Mouse (Mus musculus): ENCODE data around the gene Guca2a.

Guca2a gene

DNA sequence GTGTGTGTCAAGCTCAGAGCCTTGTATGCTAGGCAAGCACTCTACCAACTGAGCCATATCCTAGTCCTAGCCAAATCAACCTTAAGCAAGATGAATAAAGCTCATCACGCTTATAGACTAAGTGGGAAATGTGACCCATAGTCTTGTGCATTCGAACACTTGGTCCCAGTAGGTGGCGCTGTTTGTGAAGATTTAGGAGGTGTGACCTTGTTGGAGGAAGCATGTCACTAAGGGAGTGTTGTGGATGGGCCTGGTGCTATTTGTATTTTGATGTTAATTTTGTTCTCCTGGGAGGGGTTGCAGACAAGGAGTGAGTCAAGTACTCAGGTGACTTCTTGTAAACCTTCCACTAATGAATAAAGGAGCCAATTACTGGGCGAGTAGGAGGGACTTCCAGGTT lies 5.2 kb downstream of the Guca2a start:
- no peak for DNase-seq (ENCODE audit: low spot score)

- no peak for DNase-seq (ENCODE audit: low spot score)
Observed at GRCm38 (mm10) chr4:119657011-119657410, 19.5 kb downstream of the Guca2a start.

GRCm38 (mm10) chr4:119658246-119658645 lies 20.7 kb downstream of the Guca2a start:
- no peak for DNase-seq (ENCODE audit: low spot score)

DNA sequence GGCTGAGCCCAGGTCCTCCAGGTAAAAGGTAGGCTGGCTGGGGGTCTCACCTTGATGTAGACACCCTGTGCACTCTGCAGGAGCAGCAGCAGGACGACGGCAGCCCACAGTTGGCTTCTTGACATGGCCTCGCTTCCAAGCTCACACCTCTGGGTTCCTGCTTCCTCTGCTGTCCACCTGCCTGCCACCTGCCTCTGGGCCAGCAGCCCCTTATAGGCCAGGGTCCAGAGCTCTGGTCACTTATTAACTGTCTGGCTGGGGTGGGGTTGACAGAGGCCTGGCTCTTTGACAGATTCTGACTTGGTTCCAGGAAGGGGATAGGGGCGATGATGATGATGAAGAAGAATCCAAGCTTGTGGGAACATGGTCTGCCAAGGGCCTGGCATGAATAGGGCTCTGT lies 21.2 kb downstream of the Guca2a start, which contains the start of gene Guca2b:
Gene Guca2b, minus strand, starts transcription at position 224 of the 400 bp plus-strand sequence.
- DNase-seq (ENCODE audit: low spot score), result no peak

- DNase-seq (ENCODE audit: low spot score), result no peak
Observed at GRCm38 (mm10) chr4:119660007-119660406, 22.5 kb downstream of the Guca2a start.

- no peak for DNase-seq (ENCODE audit: low spot score)
Observed at GRCm38 (mm10) chr4:119662151-119662550, 24.6 kb downstream of the Guca2a start.

DNA sequence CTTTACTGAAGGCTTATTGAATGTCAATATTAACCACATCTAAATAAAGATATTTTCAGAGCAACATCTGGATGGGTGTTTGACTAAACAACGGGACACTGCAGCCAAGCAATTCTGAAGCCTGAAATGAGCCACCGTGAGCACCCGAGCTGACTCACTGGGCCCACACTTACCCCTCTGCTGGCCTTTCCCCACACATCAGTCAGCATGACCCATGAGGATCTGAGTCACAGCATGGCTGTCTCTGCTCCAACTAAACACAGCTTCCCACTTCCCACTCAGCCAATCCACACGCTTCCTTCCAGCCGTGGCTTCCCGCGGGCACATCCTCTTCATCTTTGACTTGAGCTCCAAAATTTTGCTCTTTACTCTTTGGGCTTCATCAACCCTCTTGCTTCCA lies 25.5 kb downstream of the Guca2a start:
- no peak for DNase-seq (ENCODE audit: low spot score)

GRCm38 (mm10) chr4:119663409-119664095 lies 26.0 kb downstream of the Guca2a start:
- DNase-seq (ENCODE audit: low spot score), result no peak

DNA sequence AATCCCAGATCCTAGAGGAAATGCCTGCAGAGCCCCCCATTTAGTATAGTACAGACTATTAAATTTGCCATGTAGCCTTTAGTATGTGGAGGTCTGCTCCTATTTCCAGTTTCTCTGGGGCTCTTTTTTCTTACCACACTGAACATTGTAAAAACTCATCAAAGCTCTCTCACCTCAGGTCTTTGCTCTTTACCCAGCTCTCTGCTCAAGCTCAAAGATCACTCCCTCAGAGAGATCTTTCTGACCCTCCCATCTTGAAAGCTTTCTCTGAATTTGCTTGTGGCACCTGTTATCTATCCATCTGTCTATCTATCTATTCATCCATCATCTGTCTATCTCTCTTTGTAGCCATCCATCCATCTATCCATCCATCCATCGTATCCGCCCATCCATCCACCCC lies 27.7 kb downstream of the Guca2a start:
- DNase-seq (ENCODE audit: low spot score), result no peak

DNA sequence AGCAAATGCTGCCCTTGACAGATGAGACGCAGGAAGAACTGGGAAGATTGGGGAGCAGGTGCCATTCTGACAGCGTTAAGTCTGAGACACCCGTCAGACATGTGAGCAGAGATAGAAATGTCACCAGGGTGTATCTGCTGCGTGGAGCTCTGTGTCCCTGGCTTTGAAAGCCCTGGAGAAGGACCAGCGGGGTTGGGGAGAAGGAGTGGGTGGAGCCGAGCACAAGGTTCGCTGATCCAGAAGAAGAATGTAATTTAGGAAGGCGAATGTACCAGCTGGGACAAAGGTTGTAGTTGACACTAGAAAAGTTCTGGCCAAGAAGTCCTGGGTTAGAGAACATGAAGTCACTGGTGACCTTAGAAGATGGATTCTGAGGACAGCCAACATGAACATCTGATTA lies 28.6 kb downstream of the Guca2a start:
- no peak for DNase-seq (ENCODE audit: low spot score)

DNA sequence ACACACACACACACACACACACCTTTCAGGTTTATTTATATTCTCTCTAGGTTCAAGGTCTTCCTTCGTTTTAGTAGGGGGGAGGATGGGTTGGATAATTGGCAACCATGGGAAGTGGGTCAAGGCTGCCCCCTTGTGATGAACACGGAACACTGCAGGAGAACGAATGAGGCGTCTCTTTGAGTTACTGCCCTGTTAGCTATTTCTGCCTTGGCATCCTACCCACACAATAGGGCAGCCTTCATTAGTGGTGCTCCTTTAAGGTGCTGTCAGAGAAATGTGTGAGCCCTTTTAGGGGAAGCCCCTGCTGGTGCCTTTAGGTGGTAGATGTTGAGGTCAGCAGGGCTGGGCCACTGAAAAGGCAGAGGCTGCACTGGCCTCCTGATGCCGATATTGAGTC lies 29.9 kb downstream of the Guca2a start:
- peak; percentile 26 for DNase-seq (ENCODE audit: low spot score)

- DNase-seq (ENCODE audit: low spot score), result no peak
Observed at GRCm38 (mm10) chr4:119668185-119668584, 30.7 kb downstream of the Guca2a start.

DNA sequence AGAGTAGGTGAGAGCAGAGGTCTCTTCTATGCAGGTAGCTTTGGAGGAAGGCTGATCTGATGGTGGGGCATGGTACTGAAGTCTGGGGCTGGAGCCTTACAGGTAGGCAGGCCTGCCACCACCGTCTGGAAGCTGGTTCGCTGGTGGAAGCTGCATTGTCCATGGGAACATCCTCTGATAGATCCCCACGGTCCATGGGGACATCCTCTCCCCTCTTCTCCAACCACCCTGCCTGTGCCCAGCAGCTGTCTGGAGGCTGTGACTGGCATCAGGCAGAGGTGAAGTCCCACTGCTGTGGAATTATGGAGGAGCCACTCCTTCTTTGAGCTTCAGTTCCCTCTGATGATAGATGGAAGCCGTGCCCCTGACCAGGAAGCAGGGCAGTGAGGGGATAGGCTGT lies 31.1 kb downstream of the Guca2a start:
- no peak for DNase-seq (ENCODE audit: low spot score)

DNA sequence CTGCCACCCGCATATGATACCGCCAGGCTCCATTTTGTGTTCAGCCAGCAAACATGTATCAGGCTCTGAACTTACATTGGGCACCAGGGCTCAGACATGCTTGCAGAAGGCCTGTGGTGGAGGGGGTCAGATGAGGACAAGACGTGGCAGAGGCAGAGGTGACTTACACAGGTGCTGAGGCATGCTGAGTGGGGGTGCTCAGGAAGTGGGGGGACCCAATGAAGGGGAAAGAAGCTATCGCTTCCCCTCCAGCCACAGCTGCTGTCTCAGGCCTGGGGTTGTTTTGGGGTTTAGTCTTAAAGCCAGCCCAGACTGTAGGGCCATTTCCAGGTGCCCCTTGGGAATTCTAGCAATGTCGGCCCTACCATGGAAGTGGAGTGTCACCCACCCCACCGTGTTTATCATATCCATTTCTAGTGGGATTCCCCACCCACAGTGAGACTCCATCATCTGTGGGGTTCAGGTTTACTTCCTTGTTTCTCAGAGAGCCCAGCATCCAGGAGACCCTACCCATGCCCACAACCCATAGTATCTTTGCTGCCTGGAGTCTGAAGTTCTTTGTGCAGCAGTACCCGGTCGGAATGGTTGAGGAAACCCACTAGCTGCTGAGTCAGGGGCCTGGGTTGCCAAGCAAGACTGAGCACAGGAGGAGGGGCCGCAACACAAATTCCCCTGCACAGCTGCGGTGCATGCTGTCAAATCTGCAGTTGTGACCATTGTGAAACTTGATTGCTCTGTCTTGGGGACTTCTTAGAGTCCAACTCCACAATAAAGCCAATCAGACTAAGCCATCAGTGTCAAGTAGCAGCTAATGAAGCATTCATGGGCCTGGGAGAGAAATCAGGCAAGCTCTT lies 32.1 kb downstream of the Guca2a start:
- no peak for DNase-seq (ENCODE audit: low spot score)

- DNase-seq (ENCODE audit: low spot score), result no peak
Observed at GRCm38 (mm10) chr4:119670210-119670555, 32.7 kb downstream of the Guca2a start.

DNA sequence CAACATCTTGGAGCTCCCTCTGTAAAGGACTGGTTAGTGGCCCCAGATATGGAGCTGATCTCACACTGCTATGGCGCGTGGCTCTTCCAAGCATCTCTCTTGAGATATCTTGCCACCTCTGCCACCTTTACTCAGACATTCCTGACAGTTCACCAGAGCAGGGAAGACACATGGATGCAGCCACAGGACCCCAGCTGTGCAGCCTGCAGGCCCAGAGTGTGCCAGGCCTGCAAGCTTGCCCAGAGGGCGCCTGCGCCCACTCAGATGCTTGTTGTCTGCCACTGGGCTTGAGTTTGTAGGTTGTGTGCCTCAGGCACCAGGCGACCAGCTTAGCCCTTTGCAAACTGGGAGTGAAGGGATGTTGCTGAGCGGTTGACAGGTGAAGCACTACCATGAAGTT lies 33.2 kb downstream of the Guca2a start:
- DNase-seq (ENCODE audit: low spot score), result no peak

DNA sequence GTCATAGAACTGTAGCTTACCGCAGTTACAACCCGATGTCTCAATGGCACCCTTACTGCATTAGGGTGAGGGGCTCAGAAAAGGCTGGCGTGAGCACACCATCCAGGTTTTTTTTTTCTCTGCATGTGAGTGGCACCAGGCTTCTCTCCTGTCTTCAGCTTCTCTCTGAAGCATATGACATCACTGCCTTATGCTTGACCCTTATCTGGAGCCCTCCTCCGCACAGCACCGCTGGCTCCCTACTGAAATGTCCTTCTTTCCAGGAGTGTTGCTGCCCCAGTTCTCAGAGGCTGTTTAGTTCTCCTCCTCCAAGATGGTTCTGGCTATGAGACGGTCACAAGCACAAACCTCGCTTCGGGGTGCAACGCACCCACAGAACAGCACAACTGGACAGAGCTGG lies 33.7 kb downstream of the Guca2a start:
- no peak for DNase-seq (ENCODE audit: low spot score)

GRCm38 (mm10) chr4:119672685-119673084 lies 35.2 kb downstream of the Guca2a start:
- no peak for DNase-seq (ENCODE audit: low spot score)

DNA sequence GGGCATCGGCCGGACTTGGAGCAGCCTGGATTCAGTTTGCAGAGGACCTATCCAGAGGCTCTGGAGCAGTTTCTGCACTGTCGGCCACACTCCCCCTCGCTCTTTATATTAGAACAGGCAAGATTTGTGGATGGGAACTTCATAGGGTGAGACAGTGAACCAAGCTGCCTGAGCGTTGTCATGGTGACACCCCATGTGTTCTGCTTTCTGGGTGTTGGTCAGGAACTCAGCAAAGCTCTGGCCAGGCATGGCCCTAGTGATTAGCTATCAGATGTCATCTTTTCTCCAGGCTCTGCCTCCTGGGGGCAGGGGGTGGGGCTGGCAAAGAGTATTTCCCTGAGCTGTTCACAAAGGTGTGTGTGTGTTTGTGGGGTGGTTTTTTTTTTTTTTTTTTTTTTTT lies 45.1 kb downstream of the Guca2a start:
- no peak for DNase-seq (ENCODE audit: low spot score)

DNA sequence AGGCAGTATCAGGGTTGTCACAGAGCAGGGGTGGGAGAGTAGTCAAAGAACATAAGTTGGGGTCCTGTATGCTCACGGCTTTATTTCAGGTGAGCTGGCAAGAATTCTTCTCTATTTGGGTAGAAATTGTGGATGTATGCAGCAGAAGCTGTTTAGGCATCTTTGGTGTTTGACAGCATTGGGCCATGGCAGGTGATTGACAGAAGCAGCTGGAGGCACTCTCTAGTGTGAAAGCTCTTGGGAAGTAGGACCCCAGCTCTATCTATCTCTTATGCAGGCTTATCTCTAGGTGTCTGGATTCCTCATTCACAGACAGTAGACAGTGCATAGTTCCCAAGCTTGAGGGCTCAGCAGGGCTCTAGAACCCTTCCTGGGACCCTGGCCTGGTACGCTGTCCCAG lies 48.2 kb downstream of the Guca2a start:
- DNase-seq (ENCODE audit: low spot score), result no peak
